Mouse (Mus musculus): ENCODE measurements around the gene Tcta. TPM values are rescaled to one million over a fixed set of nuclear protein-coding genes. Genes with fewer than 3 reads are reported as not detected.
"Not testable (repeated sequence)": the region's sequence is repeated elsewhere in the genome, so short reads cannot be mapped to it uniquely, and the experiment has no call there.

The Tcta gene
- total RNA-seq, 2 experiments from 2014 or later = 32.7 to 36.7 TPM

- no peak for DNase-seq (ENCODE audit: low spot score in 2 of 2)
Observed at GRCm38 (mm10) chr9:108318462-108318861, 12.5 kb upstream of the Tcta start.

GRCm38 (mm10) chr9:108317572-108317971 lies 11.6 kb upstream of the Tcta start:
- DNase-seq (ENCODE audit: low spot score in 2 of 2) = no peak

- DNase-seq (ENCODE audit: low spot score in 2 of 2) = no peak
Observed at GRCm38 (mm10) chr9:108308141-108308540, 2.2 kb upstream of the Tcta start.

- no peak for DNase-seq (ENCODE audit: low spot score in 2 of 2)
Observed at GRCm38 (mm10) chr9:108307021-108307807, 1.3 kb upstream of the Tcta start.

GRCm38 (mm10) chr9:108306571-108306980 lies 616 bp upstream of the Tcta start:
- DNase-seq (ENCODE audit: low spot score in 2 of 2) = peak; percentile 65 to 70

GRCm38 (mm10) chr9:108305170-108305569 lies 790 bp downstream of the Tcta start:
- DNase-seq (ENCODE audit: low spot score in 2 of 2) = no peak

GRCm38 (mm10) chr9:108304716-108305115 lies 1.2 kb downstream of the Tcta start:
- no peak for DNase-seq (ENCODE audit: low spot score in 2 of 2)

GRCm38 (mm10) chr9:108301853-108302252 lies 4.1 kb downstream of the Tcta start:
- DNase-seq (ENCODE audit: low spot score in 2 of 2) = no peak

GRCm38 (mm10) chr9:108296453-108297355 lies 9.3 kb downstream of the Tcta start, which contains the start of gene Amt:
TSS of gene Amt (plus strand) at chr9:108296853.
- no peak for DNase-seq (ENCODE audit: low spot score in 2 of 2)

- no peak for DNase-seq (ENCODE audit: low spot score in 2 of 2)
Observed at GRCm38 (mm10) chr9:108290773-108291172, 15.2 kb downstream of the Tcta start.

- peak; percentile 37 to 78 for DNase-seq (ENCODE audit: low spot score in 2 of 2)
Observed at GRCm38 (mm10) chr9:108290016-108290750, 15.8 kb downstream of the Tcta start, which contains the start of gene Nicn1. TSS of gene Nicn1 (plus strand) at chr9:108290429.

GRCm38 (mm10) chr9:108289347-108289746 lies 16.6 kb downstream of the Tcta start:
- no peak for DNase-seq (ENCODE audit: low spot score in 2 of 2)

- not testable (repeated sequence) for DNase-seq (ENCODE audit: low spot score in 2 of 2)
Observed at GRCm38 (mm10) chr9:108287526-108288238, 18.3 kb downstream of the Tcta start.

- DNase-seq (ENCODE audit: low spot score in 2 of 2) = peak; percentile 32 to 49
Observed at GRCm38 (mm10) chr9:108284410-108284809, 21.6 kb downstream of the Tcta start.

GRCm38 (mm10) chr9:108280071-108280828 lies 25.7 kb downstream of the Tcta start:
- peak in 1 of 2 experiments; percentile 38 for DNase-seq (ENCODE audit: low spot score in 2 of 2)

- DNase-seq (ENCODE audit: low spot score in 2 of 2) = no peak
Observed at GRCm38 (mm10) chr9:108278697-108279450, 27.1 kb downstream of the Tcta start.

- no peak for DNase-seq (ENCODE audit: low spot score in 2 of 2)
Observed at GRCm38 (mm10) chr9:108275331-108275659, 30.7 kb downstream of the Tcta start.

GRCm38 (mm10) chr9:108274476-108275330 lies 31.3 kb downstream of the Tcta start:
- DNase-seq (ENCODE audit: low spot score in 2 of 2) = peak in 1 of 2 experiments; percentile 26

Measured in adrenal gland, postnatal 4 days (tissue).